Mouse (Mus musculus): Measurements from ENCODE around the gene Rbm28.

Gene Rbm28

DNA sequence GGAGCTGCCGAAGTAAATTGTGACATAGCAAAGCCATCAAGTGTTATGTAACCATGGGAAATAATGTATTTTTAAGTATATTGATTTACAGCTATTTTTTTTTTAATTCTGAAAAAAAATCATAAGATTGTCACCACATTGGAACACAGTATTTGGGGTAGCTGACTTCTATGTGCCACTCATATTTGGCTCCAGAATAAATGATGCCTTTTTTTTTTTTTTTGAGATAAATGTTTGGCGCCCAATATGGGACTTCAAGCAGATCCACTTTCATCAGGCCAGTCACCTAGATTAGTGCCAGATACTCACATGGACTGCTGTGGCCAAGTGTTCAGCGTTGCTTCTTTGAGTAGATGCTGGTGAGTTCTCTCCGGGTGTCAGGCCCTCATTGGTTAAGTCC is 53.3 kb downstream of the Rbm28 start:
- no peaks in the 10 kb centered on the region for H3K27me3 ChIP-seq (ENCODE audit: insufficient read depth, low read length)
- H3K4me3 ChIP-seq (replicated peaks; ENCODE audit: low read length) = no peak overlapping the region
- H3K36me3 ChIP-seq (ENCODE audit: insufficient read depth, low read length) = no peaks in the 10 kb centered on the region
- H3K4me1 ChIP-seq (replicated peaks; ENCODE audit: low read depth, low read length) = peaks cover 34% of the 10 kb centered on the region
- no peak for TF ChIP-seq NANOG (IDR thresholded peaks at IDR 0.05; ENCODE audit: borderline replicate concordance, low read length)
- no peak for TF ChIP-seq POU5F1 (IDR thresholded peaks at IDR 0.05; ENCODE audit: borderline replicate concordance, low read length)
- no peak for TF ChIP-seq CTCF (conservative IDR thresholded peaks at IDR 0.05; ENCODE audit: low read length)
- peaks cover 18% of the 10 kb centered on the region for H3K9me3 ChIP-seq (ENCODE audit: low read length)

DNA sequence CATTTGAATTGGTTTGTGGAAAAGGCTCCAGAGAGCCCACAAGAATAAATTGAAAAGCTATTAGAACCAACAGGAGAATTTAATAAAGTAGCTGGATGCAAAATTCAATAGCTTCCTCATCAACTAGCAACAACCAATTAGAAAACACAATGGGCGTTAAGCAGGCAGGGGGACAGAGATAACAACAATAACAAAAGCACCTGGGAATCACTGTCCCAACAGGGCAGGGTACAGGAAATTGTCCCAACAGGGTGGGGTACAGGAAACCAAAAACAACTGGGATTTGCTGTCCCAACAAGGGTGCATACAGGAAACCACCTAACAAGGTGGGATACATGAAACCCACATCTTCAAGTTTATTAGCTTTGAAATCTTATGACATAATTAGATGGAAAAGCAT is 56.4 kb downstream of the Rbm28 start:
- peaks cover 19% of the 10 kb centered on the region for H3K4me1 ChIP-seq (replicated peaks; ENCODE audit: low read depth, low read length)
- TF ChIP-seq CTCF (conservative IDR thresholded peaks at IDR 0.05; ENCODE audit: low read length) (no peak), POU5F1 (IDR thresholded peaks at IDR 0.05; ENCODE audit: borderline replicate concordance, low read length) (no peak), NANOG (IDR thresholded peaks at IDR 0.05; ENCODE audit: borderline replicate concordance, low read length) (no peak)
- no peak overlapping the region for H3K4me3 ChIP-seq (replicated peaks; ENCODE audit: low read length)
- peaks cover 18% of the 10 kb centered on the region for H3K9me3 ChIP-seq (ENCODE audit: low read length)
- no peaks in the 10 kb centered on the region for H3K36me3 ChIP-seq (ENCODE audit: insufficient read depth, low read length)
- H3K27me3 ChIP-seq (ENCODE audit: insufficient read depth, low read length) = no peaks in the 10 kb centered on the region; the same call in 1 of the 2 replicates

DNA sequence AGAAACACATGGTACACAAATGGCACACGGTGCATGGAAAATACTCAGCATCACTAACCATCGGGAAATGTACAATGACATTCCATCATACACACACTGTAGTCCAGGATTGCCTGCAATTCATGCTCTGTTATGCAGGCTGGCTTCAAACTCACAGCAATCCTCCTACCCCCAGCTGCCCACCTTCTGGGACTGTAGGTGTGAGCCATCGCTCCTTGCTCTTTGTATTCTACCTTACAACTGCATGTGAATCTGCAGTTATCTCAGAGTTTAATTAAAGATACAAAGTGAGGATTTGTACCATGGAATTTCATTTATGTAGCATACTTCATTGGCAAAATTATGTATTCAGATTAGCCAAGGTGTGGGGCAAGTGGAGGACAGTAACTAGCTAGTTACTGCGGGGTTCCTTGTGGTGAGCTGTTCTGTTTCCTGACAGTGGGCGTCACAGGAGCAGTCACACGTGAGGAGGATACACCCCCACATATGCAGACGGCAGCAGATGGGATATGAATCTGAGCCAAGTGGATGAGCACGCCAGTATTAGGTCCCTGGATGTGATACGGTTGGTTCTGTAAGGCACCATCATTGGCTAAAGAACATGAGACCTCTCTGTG is 63.5 kb downstream of the Rbm28 start:
- H3K4me3 ChIP-seq (replicated peaks; ENCODE audit: low read length) = no peak overlapping the region
- no peaks in the 10 kb centered on the region; the same call in 1 of the 2 replicates for H3K27me3 ChIP-seq (ENCODE audit: insufficient read depth, low read length)
- peaks cover 3% of the 10 kb centered on the region; the same call in 1 of the 2 replicates for H3K4me1 ChIP-seq (replicated peaks; ENCODE audit: low read depth, low read length)
- H3K9me3 ChIP-seq (ENCODE audit: low read length) = no peaks in the 10 kb centered on the region
- H3K36me3 ChIP-seq (ENCODE audit: insufficient read depth, low read length) = no peaks in the 10 kb centered on the region
- TF ChIP-seq POU5F1 (IDR thresholded peaks at IDR 0.05; ENCODE audit: borderline replicate concordance, low read length) = no peak
- TF ChIP-seq NANOG (IDR thresholded peaks at IDR 0.05; ENCODE audit: borderline replicate concordance, low read length) = no peak
- TF ChIP-seq CTCF (conservative IDR thresholded peaks at IDR 0.05; ENCODE audit: low read length) = no peak

DNA sequence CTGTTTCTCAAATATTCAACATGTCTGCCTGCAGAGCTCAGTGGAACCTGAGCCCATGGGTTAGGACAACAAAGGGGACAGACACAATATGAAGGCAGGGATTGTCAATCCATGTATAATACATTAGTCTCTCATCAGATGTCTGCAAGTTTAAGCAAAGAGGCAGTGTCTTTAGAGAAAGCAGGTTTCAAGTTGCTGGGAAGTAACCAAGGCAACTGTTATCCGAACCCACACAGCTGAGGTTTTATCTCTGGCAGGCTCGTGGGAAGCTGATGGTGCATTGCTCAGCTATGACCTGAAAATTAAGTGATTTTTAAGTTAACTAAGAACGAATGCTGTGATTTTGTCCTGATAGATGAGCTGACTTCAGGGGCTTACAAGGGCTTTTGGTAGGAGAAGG is 64.4 kb downstream of the Rbm28 start:
- TF ChIP-seq POU5F1 (IDR thresholded peaks at IDR 0.05; ENCODE audit: borderline replicate concordance, low read length) (no peak), NANOG (IDR thresholded peaks at IDR 0.05; ENCODE audit: borderline replicate concordance, low read length) (no peak), CTCF (conservative IDR thresholded peaks at IDR 0.05; ENCODE audit: low read length) (no peak)
- no peak overlapping the region for H3K4me3 ChIP-seq (replicated peaks; ENCODE audit: low read length)

DNA sequence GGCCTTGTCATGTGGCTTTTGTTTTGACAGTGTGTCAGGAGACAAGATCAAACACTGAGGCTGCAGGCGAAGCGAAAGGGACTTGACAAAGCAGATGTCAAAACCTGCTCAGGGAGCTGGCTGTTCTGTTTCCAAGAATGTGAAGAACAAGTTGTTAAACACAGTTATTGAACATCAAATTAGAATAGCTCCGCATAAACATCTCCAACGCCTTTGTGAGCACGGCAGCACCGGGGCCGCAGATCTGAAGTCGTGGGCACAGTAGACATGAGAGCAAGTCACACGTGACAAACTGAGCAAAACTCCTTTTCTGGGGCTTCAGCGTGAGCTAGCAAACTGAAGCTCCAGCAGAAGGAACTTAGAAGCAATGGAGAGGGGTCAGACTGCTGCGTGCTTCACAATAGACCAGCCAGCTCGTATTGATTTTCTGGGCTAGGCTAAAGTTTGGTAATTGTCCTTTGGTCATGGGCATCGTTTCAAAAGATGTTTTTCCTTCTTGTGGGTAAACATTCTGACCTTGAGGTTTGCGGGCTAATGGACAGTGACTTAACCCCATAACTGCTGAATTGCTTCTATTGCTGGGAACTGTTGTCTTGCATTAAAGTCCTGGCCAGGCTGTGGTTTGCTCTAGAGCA is 65.2 kb downstream of the Rbm28 start:
- peaks cover 3% of the 10 kb centered on the region; the same call in 1 of the 2 replicates for H3K4me1 ChIP-seq (replicated peaks; ENCODE audit: low read depth, low read length)
- TF ChIP-seq POU5F1 (IDR thresholded peaks at IDR 0.05; ENCODE audit: borderline replicate concordance, low read length) (no peak), NANOG (IDR thresholded peaks at IDR 0.05; ENCODE audit: borderline replicate concordance, low read length) (no peak), CTCF (conservative IDR thresholded peaks at IDR 0.05; ENCODE audit: low read length) (no peak)
- no peak overlapping the region for H3K4me3 ChIP-seq (replicated peaks; ENCODE audit: low read length)
- no peaks in the 10 kb centered on the region for H3K36me3 ChIP-seq (ENCODE audit: insufficient read depth, low read length)
- H3K27me3 ChIP-seq (ENCODE audit: insufficient read depth, low read length) = no peaks in the 10 kb centered on the region
- no peaks in the 10 kb centered on the region for H3K9me3 ChIP-seq (ENCODE audit: low read length)

More for the DNA sequence above, 64.4 kb downstream of the Rbm28 start:
- H3K9me3 ChIP-seq (ENCODE audit: low read length) = no peaks in the 10 kb centered on the region
- no peaks in the 10 kb centered on the region; the same call in 1 of the 2 replicates for H3K27me3 ChIP-seq (ENCODE audit: insufficient read depth, low read length)
- peaks cover 3% of the 10 kb centered on the region; the same call in 1 of the 2 replicates for H3K4me1 ChIP-seq (replicated peaks; ENCODE audit: low read depth, low read length)
- H3K36me3 ChIP-seq (ENCODE audit: insufficient read depth, low read length) = no peaks in the 10 kb centered on the region

DNA sequence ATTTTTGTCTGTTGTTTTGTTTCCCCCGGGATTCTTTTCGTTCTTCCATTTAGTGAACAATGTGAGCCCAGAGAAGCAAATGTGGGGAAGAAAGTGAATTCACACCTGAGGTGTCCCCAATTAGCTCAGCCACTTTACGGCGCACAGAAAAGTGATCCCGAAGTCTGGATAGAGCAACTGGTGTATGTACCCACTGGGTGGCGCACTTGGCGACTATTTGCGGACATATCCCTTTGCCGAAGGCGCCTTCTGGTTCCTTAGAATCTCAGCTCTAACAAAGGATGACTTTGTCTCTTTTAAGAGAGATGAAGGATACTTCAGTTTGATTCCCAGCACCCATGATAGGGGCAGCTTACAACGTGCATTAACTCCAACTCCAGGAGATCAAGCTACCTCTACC is 71.9 kb downstream of the Rbm28 start:
- TF ChIP-seq CTCF (conservative IDR thresholded peaks at IDR 0.05; ENCODE audit: low read length) = no peak; the same call in 1 of the 2 replicates
- TF ChIP-seq POU5F1 (IDR thresholded peaks at IDR 0.05; ENCODE audit: borderline replicate concordance, low read length) = no peak
- no peak for TF ChIP-seq NANOG (IDR thresholded peaks at IDR 0.05; ENCODE audit: borderline replicate concordance, low read length)
- H3K4me3 ChIP-seq (replicated peaks; ENCODE audit: low read length) = no peak overlapping the region
- no peaks in the 10 kb centered on the region for H3K27me3 ChIP-seq (ENCODE audit: insufficient read depth, low read length)
- H3K9me3 ChIP-seq (ENCODE audit: low read length) = peaks cover 24% of the 10 kb centered on the region
- H3K4me1 ChIP-seq (replicated peaks; ENCODE audit: low read depth, low read length) = no peaks in the 10 kb centered on the region
- no peaks in the 10 kb centered on the region for H3K36me3 ChIP-seq (ENCODE audit: insufficient read depth, low read length)

DNA sequence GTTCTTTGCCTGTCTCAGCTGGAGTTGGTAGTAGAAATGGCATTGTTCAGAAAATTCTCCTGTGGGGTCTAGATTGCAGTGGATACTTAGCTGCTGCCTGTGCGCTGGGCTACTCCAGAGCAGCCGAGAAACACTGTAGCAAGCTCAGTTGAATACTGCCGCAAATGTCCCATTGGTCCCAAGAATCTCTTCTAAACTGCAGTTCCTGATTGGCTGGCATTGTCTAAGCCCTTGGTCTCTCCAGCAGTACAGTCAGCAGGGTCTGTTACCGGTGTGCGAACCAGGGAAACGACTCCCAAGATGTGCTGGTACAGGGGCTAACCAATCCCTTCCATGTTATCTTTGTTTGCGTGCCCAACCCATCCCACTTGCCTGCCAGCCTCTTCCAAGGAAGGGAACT is 72.6 kb downstream of the Rbm28 start:
- no peak overlapping the region for H3K4me3 ChIP-seq (replicated peaks; ENCODE audit: low read length)
- no peaks in the 10 kb centered on the region for H3K4me1 ChIP-seq (replicated peaks; ENCODE audit: low read depth, low read length)
- H3K9me3 ChIP-seq (ENCODE audit: low read length) = peaks cover 24% of the 10 kb centered on the region
- H3K27me3 ChIP-seq (ENCODE audit: insufficient read depth, low read length) = no peaks in the 10 kb centered on the region
- H3K36me3 ChIP-seq (ENCODE audit: insufficient read depth, low read length) = no peaks in the 10 kb centered on the region
- TF ChIP-seq NANOG (IDR thresholded peaks at IDR 0.05; ENCODE audit: borderline replicate concordance, low read length) = no peak
- TF ChIP-seq POU5F1 (IDR thresholded peaks at IDR 0.05; ENCODE audit: borderline replicate concordance, low read length) = no peak
- TF ChIP-seq CTCF (conservative IDR thresholded peaks at IDR 0.05; ENCODE audit: low read length) = no peak

DNA sequence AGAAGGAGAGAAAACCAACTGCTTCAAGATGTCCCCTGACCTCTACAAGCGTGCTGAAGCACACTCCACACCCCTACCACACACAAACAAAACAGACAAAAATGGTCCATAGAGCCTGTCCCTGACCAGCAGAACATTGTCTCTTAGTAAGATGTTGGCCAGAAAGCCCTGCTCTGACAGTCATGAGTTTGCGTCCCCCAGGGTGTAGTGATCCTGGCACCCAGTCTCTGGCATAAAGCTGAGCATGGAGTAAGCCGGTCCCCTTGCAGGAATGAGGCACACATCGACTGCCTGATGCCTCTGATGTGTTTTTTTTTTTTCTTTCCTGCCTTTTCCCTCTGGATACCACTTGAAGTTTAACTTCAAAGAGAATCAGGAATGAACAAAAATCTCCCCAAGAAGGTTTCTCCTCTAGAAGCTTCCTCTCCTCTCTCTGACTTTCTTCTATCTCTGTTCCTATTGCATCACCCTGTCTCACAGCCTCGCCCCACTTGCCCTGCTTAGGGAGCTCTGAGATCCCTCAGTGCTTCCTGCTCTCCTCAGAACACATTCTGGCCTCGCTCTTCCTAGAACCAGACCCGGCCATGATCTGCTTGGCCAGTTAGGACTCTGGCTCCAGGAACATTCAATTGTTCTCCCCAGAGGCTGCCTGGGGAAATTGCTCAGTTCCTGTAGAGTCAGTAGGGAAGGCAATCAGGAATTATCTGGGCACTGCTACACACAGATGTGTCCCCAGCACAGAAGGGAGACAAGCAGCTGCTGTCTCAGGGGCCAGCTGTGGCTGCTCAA is 76.7 kb downstream of the Rbm28 start:
- Histone ChIP-seq H3K4me1 (replicated peaks; ENCODE audit: low read depth, low read length) (peaks cover 8% of the 10 kb centered on the region), H3K9me3 (ENCODE audit: low read length) (peaks cover 16% of the 10 kb centered on the region)
- no peak for TF ChIP-seq NANOG (IDR thresholded peaks at IDR 0.05; ENCODE audit: borderline replicate concordance, low read length)
- no peak for TF ChIP-seq CTCF (conservative IDR thresholded peaks at IDR 0.05; ENCODE audit: low read length)
- no peak for TF ChIP-seq POU5F1 (IDR thresholded peaks at IDR 0.05; ENCODE audit: borderline replicate concordance, low read length)

More for the DNA sequence above, 76.7 kb downstream of the Rbm28 start:
- no peaks in the 10 kb centered on the region for H3K27me3 ChIP-seq (ENCODE audit: insufficient read depth, low read length)
- H3K36me3 ChIP-seq (ENCODE audit: insufficient read depth, low read length) = no peaks in the 10 kb centered on the region
- no peak overlapping the region for H3K4me3 ChIP-seq (replicated peaks; ENCODE audit: low read length)

Data from E14TG2a.4 (cell line).